ENCODE assay signal across 9 mouse cellular contexts in genomic region chr11:88071113-88071512, GRCm38 (mm10). TPM values are rescaled to one million over a fixed set of nuclear protein-coding genes. Genes with fewer than 3 reads are reported as not detected.
DNase-seq lines count a peak whose midpoint lies in the region; ATAC-seq and TF ChIP-seq lines count a peak whose summit lies in the region.
"Had no signal": no experiment of that assay in that cellular context is flagged by ENCODE, and none has a peak within 500 bp of the region (broad histone marks: within the 10 kb centered on the region; RNA-seq: fewer than 3 reads in every experiment).

No protein-coding gene starts in this region.

- DNase-seq in heart, adult 18-20 months: no peak
- no peak for DNase-seq in ovary, adult 18-20 months (ENCODE audit: low spot score)
- no peak for DNase-seq in cerebellum, postnatal 25 days
- DNase-seq in cerebellum, postnatal 10 days: no peak
- DNase-seq: thymus, postnatal 25 days had no signal

- H3K9ac ChIP-seq in heart, embryonic 16.5 days (ENCODE audit: low read length): no peak overlapping the region
- H3K9ac ChIP-seq in intestine, embryonic 15.5 days: no peak overlapping the region

- TF ChIP-seq POLR2A in embryonic fibroblast, embryonic 13.5 days (IDR thresholded peaks at IDR 0.05; ENCODE audit: low read depth, low read length): no peak
- no peak for TF ChIP-seq POLR2A in myocyte (IDR thresholded peaks at IDR 0.05; ENCODE audit: insufficient read length, low read depth)

- H3K4me3 ChIP-seq in heart, embryonic 16.5 days (ENCODE audit: low read length): no peak overlapping the region
- peak overlapping the region; percentile 7; the same call in 1 of the 2 replicates for H3K4me3 ChIP-seq in embryonic fibroblast, embryonic 13.5 days (ENCODE audit: insufficient read depth, low read length)
- H3K4me3 ChIP-seq in intestine, embryonic 15.5 days (replicated peaks): no peak overlapping the region
- H3K4me3 ChIP-seq in myocyte: no peak overlapping the region

- H3K27me3 ChIP-seq in heart, embryonic 16.5 days (ENCODE audit: control insufficient read depth, insufficient read depth, low read length): no peaks in the 10 kb centered on the region
- H3K27me3 ChIP-seq in intestine, embryonic 15.5 days (replicated peaks): no peaks in the 10 kb centered on the region
- H3K27me3 ChIP-seq in myocyte (ENCODE audit: control insufficient read depth, insufficient read depth, insufficient read length): no peaks in the 10 kb centered on the region

- no peaks in the 10 kb centered on the region for H3K9me3 ChIP-seq in heart, embryonic 16.5 days (replicated peaks; ENCODE audit: control insufficient read depth, low read length)
- H3K9me3 ChIP-seq in intestine, embryonic 15.5 days: no peaks in the 10 kb centered on the region

- no peak for TF ChIP-seq CTCF in embryonic fibroblast, embryonic 13.5 days (IDR thresholded peaks at IDR 0.05; ENCODE audit: borderline replicate concordance, insufficient read depth, low read length)

- H3K4me2 ChIP-seq in heart, embryonic 16.5 days (ENCODE audit: low read depth, low read length): peak overlapping the region; percentile 95
- H3K4me2 ChIP-seq in intestine, embryonic 15.5 days (replicated peaks): peak overlapping the region; percentile 80
- peak overlapping the region; percentile 97 for H3K4me2 ChIP-seq in myocyte (ENCODE audit: low read depth)

- peaks cover 9% of the 10 kb centered on the region for H3K36me3 ChIP-seq in heart, embryonic 16.5 days (ENCODE audit: control insufficient read depth, insufficient read depth)
- peaks cover 3% of the 10 kb centered on the region; the same call in 1 of the 2 replicates for H3K36me3 ChIP-seq in intestine, embryonic 15.5 days
- H3K36me3 ChIP-seq in myocyte (ENCODE audit: control insufficient read depth, insufficient read depth): peaks cover 24% of the 10 kb centered on the region

- ATAC-seq in heart, embryonic 16.5 days (replicated peaks; ENCODE audit: extremely low read depth, insufficient read depth, low FRiP score): no peak
- ATAC-seq in intestine, embryonic 15.5 days: no peak

- H3ac ChIP-seq in myocyte (ENCODE audit: control insufficient read depth, insufficient read length): no peak overlapping the region

- H3K4me1 ChIP-seq in heart, embryonic 16.5 days (ENCODE audit: control insufficient read depth, insufficient read depth, low read length): peaks cover 33% of the 10 kb centered on the region
- peaks cover 13% of the 10 kb centered on the region for H3K4me1 ChIP-seq in embryonic fibroblast, embryonic 13.5 days (ENCODE audit: control insufficient read depth, insufficient read depth, low read length)
- peaks cover 24% of the 10 kb centered on the region for H3K4me1 ChIP-seq in intestine, embryonic 15.5 days (replicated peaks)

- H3K79me2 ChIP-seq in myocyte (ENCODE audit: control insufficient read depth, insufficient read depth): peaks cover 77% of the 10 kb centered on the region

- WGBS in heart, embryonic 16.5 days: 59% methylated on average over 5 of the region's 5 CpGs
- WGBS in intestine, embryonic 15.5 days: 31% methylated on average over 5 of the region's 5 CpGs

- H3K27ac ChIP-seq in heart, embryonic 16.5 days (ENCODE audit: low read length): no peak overlapping the region
- H3K27ac ChIP-seq in embryonic fibroblast, embryonic 13.5 days (ENCODE audit: insufficient read depth, low read length): peak overlapping the region; percentile 84
- no peak overlapping the region for H3K27ac ChIP-seq in intestine, embryonic 15.5 days

TF ChIP-seq in myocyte, 11 proteins besides CTCF, POLR2A, EP300 and RAD21:
- no peak for TF ChIP-seq E2F4 (IDR thresholded peaks at IDR 0.05; ENCODE audit: insufficient read depth)
- no peak for TF ChIP-seq SRF (IDR thresholded peaks at IDR 0.05; ENCODE audit: control insufficient read depth, insufficient read length, low read depth)
- no peak for TF ChIP-seq REST (IDR thresholded peaks at IDR 0.05; ENCODE audit: insufficient read depth, insufficient read length)
- TF ChIP-seq TCF3 (IDR thresholded peaks at IDR 0.05; ENCODE audit: insufficient read length, low read depth): no peak
TF ChIP-seq in myocyte: peak in this region for 0.

RNA-seq across cellular contexts. Expression of gene Vezf1, which starts 3.0 kb away (rescaled TPM):
- polyA plus RNA-seq in heart, embryonic 16.5 days (2015; fragmentation: Nextera tagmentation; extraction: Ambion mirVana): 22.3 and 24.3 TPM in 2 replicates
- 10 to 100 TPM; 35.0 to 38.4 TPM for total RNA-seq in heart, adult 18-20 months (2021)
- polyA plus RNA-seq in embryonic fibroblast, embryonic 13.5 days (2011; ENCODE audit: insufficient read length, low read depth, missing spikeins): 44.6 and 46.1 TPM in 2 replicates
- polyA plus RNA-seq in intestine, embryonic 15.5 days (2015; fragmentation: Nextera tagmentation; extraction: Ambion mirVana): 30.4 and 32.4 TPM in 2 replicates
- 17.7 TPM for polyA plus RNA-seq in myocyte (2012; fragmentation: generic; extraction: Trizol)

RNA-seq across cellular contexts. Expression of gene Srsf1, which starts 23.9 kb away (rescaled TPM):
- 158 and 185 TPM in 2 replicates for polyA plus RNA-seq in heart, embryonic 16.5 days (2015; fragmentation: Nextera tagmentation; extraction: Ambion mirVana)
- 100 to 1,000 TPM in 1 of 2 experiments, 10 to 100 TPM in 1; 88.5 to 102 TPM for total RNA-seq in heart, adult 18-20 months (2021)
- 291 and 361 TPM in 2 replicates for polyA plus RNA-seq in embryonic fibroblast, embryonic 13.5 days (2011; ENCODE audit: insufficient read length, low read depth, missing spikeins)
- polyA plus RNA-seq in intestine, embryonic 15.5 days (2015; fragmentation: Nextera tagmentation; extraction: Ambion mirVana): 237 and 244 TPM in 2 replicates
- polyA plus RNA-seq in myocyte (2012; fragmentation: generic; extraction: Trizol): 69.9 TPM

RNA-seq across cellular contexts. Expression of gene Cuedc1, which starts 26.7 kb away (rescaled TPM):
- 15.2 and 17.6 TPM in 2 replicates for polyA plus RNA-seq in heart, embryonic 16.5 days (2015; fragmentation: Nextera tagmentation; extraction: Ambion mirVana)
- total RNA-seq in heart, adult 18-20 months (2021): 10 to 100 TPM; 40.0 to 43.8 TPM
- 29.6 and 31.8 TPM in 2 replicates for polyA plus RNA-seq in embryonic fibroblast, embryonic 13.5 days (2011; ENCODE audit: insufficient read length, low read depth, missing spikeins)
- 14.2 and 17.6 TPM in 2 replicates for polyA plus RNA-seq in intestine, embryonic 15.5 days (2015; fragmentation: Nextera tagmentation; extraction: Ambion mirVana)
- 40.8 TPM for polyA plus RNA-seq in myocyte (2012; fragmentation: generic; extraction: Trizol)
